Mouse (Mus musculus): ENCODE results near the gene Gm3373.
"Not testable (repeated sequence)": the region's sequence is repeated elsewhere in the genome, so short reads cannot be mapped to it uniquely, and the experiment has no call there.

- TF ChIP-seq POLR2A (IDR thresholded peaks at IDR 0.05; ENCODE audit: control insufficient read depth, low read depth, low read length); CTCF (IDR thresholded peaks at IDR 0.05; ENCODE audit: control insufficient read depth, insufficient read depth, insufficient replicate concordance, low read depth, low read length): not testable (repeated sequence)
Measured at GRCm38 (mm10) chr14:5741477-5741876, at the start of gene Gm3373.

All from testis, adult 2 months (tissue).